Mouse (Mus musculus): ENCODE data around the gene Nav2.

The Nav2 gene

GRCm38 (mm10) chr7:49192061-49192695, 283.7 kb downstream of the Nav2 start:
- in situ Hi-C loops (cut with MseI, MboI) = no loop called here

- in situ Hi-C loops (cut with MseI, MboI) = no loop called here
Observed at GRCm38 (mm10) chr7:49195711-49196147, 287.2 kb downstream of the Nav2 start.

GRCm38 (mm10) chr7:49199366-49199765, 290.9 kb downstream of the Nav2 start:
- in situ Hi-C loops (cut with MseI, MboI) = no loop called here

GRCm38 (mm10) chr7:49200270-49200669, 291.8 kb downstream of the Nav2 start:
- in situ Hi-C loops (cut with MseI, MboI) = no loop called here

GRCm38 (mm10) chr7:49202971-49203370, 294.5 kb downstream of the Nav2 start:
- in situ Hi-C loops (cut with MseI, MboI) = no loop called here

DNA sequence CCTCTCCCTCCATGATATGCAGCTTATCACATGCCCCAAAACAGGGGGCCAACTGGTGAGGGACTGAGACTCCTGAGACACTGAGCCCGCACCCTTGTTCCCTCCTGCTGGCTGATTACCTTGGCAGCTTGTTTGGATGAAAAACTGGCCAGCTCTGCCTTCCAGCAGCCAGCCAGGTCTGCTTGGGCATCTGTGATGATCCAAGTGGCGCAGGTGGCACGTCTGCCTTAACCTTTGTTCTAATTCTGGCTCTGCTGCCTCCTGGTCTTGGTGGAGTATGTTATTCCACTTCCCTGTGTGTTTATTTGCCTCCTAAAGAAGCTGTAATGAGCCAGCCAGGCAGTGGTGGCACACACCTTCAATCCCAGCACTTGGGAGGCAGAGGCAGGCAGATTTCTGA, 296.3 kb downstream of the Nav2 start:
- in situ Hi-C loops (cut with MseI, MboI) = no loop called here

DNA sequence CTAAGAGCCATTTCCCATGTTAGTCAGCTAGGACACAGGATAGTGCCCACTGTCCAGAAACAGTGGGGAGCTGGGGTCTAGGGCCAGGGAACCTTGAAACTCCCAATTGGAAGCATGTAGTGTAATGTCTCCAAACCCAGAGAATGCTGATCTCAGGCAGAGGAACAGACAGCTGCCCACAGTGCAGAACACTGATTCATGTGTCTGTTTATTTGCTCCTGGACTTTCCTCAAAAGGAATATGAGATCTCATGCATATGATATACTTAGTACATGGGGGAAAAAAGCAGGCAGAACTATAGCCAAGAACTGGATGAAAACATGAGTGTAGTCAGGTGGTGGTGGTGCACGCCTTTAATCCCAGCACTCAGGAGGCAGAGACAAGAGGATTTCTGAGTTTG, 297.0 kb downstream of the Nav2 start:
- in situ Hi-C loops (cut with MseI, MboI) = no loop called here

GRCm38 (mm10) chr7:49206775-49207676, 298.5 kb downstream of the Nav2 start:
- in situ Hi-C loops (cut with MseI, MboI) = no loop called here

DNA sequence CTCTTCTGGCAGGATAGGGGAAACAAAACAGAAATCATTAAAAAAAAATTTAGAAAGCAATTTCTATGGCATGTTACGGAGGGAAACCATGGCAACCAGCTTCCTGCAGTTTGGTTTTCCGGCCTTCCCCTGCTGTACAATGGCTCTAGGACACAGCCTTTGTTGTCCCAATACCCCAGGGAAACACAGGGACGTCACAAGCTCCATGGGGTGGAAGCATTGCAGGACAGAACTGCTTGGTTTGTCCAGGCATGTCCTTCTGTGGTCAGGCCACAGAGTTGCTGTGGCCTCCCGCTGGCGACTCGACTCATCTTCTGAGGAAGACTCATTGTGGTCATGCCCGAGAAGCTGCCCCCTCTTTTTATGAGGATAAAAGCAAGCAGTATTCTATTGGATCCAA, 301.0 kb downstream of the Nav2 start:
- in situ Hi-C loops (cut with MseI, MboI) = no loop called here

GRCm38 (mm10) chr7:49210721-49211120, 302.2 kb downstream of the Nav2 start:
- in situ Hi-C loops (cut with MseI, MboI) = no loop called here

GRCm38 (mm10) chr7:49213011-49213410, 304.5 kb downstream of the Nav2 start:
- in situ Hi-C loops (cut with MseI, MboI) = no loop called here

DNA sequence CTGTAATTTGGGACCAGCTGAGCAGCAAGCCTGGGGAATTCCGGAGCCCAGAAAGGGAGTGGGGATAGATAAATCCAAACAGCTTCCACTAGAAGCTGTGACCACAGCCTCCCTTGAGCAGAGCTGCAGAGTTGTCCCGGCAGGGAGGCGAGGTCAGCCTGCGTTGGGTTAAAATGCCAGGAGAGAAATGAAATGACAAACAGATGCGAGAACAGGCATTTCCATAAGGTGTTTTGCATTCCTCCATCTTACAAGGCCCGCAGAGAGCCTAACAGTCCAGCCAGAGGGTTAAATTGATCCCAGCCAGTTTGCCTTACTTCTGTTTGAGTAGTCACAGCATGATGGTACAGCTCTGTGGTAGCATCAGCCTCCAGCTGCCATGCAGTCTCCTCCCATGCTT, 309.3 kb downstream of the Nav2 start:
- in situ Hi-C loops (cut with MseI, MboI) = no loop called here

- in situ Hi-C loops (cut with MseI, MboI) = no loop called here
Observed at GRCm38 (mm10) chr7:49225741-49226140, 317.2 kb downstream of the Nav2 start.

DNA sequence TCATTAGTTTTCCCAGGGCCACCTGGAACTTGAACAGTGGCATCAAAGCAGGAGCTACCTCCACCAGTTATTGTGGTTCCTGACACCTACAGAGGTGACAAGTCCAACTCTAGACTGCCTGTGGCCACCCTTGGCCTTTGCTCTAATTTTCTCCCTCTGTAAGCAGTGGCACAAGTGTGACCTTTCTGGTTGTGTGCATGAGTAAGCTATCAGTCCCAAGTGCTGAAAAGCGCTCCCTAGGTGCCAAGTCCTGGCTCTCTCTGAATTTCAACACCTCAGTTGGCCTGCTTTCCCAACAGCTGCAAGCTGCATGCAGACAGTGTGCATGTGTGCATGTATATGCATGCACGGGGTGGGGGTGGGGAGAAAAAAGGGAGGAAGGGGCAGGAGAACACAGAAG, 324.5 kb downstream of the Nav2 start:
- in situ Hi-C loops (cut with MseI, MboI) = no loop called here

- in situ Hi-C loops (cut with MseI, MboI) = no loop called here
Observed at GRCm38 (mm10) chr7:49234288-49234687, 325.8 kb downstream of the Nav2 start.

DNA sequence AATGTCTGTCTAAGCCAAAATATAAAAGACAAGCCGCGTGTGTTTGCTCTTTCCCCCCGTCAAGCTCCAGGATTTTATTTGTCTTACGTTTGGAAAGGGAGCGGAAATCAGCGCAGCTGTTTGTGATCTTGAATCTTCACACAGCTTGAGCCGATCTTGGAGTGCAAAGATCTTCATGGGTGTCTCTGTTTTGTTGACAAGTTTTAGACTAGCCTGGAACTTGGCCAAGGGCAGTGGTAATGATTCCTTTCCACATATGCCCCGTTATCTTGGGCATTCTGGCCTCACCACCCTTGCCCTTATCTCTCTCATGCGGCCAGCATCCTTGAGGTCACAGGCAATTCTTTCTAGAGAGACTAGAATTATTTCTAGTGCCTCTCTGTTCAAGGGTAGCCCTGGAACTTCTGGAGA, 326.8 kb downstream of the Nav2 start:
- in situ Hi-C loops (cut with MseI, MboI) = no loop called here

- in situ Hi-C loops (cut with MseI, MboI) = no loop called here
Observed at GRCm38 (mm10) chr7:49235821-49236220, 327.3 kb downstream of the Nav2 start.

DNA sequence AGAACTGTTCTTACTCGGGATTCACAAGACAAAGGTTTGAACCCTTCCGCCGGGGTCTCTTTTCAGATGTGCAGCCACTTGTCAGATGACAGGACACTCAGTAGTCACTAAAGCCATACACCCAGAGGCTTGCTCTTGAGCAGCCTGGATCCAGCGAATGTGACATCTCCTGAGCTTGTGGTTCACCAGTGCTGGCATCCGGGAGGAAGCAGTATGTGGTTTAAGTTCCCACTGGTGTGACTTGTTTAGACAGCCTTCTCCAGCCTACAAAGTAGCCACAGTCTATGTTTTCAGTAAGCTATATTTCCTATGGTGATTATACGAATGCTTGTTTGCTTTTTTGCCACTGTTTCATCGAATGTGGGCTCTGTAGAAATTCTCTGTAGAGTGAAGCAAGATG, 331.9 kb downstream of the Nav2 start:
- in situ Hi-C loops (cut with MseI, MboI) = no loop called here

DNA sequence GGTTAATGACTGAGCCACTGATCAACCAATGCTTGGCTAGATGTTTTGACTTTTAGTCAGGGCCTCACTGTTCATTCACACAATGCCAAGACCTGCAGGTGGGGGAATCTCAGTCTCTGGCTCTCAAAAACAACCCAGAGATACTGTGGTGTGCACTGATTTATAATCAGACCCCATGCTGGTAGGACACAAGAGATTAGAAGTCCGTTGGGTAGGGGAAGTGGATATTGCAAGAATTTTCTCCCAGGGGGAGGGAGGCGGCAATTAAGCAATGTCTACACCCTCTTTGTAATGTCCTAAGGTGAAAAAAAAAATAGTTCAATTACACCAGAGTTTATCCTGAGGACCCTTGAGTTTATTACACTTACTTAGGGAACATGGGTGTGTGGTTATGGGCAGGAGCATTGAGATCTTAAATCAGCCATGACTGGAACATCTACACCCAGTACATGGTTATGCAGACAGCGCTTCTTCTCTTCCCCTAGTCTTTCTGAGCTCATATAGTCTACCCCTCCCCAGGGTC, 332.8 kb downstream of the Nav2 start:
- in situ Hi-C loops (cut with MseI, MboI) = no loop called here

DNA sequence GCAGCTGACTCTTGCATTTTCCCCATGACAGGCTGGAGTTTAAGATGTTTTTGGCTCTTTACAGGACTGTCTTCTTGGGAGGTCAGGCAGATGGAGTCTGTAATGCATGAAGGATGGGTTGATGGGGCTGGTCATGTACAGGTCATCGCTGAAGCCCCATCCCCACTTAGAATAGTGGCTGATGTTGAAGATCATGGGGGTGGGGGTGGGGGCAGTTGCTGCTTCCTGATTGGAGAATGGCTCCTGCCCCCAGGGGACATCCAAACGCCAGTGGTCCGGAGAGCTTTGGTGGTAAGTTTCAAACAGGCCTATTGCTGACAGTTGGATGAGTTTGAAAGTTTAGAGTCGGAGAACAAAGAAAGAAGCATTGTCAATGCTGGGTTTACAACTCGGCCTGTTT, 333.7 kb downstream of the Nav2 start:
- in situ Hi-C loops (cut with MseI, MboI) = no loop called here

- in situ Hi-C loops (cut with MseI, MboI) = no loop called here
Observed at GRCm38 (mm10) chr7:49243079-49243478, 334.6 kb downstream of the Nav2 start.

GRCm38 (mm10) chr7:49245537-49246239, 337.2 kb downstream of the Nav2 start:
- in situ Hi-C loops (cut with MseI, MboI) = no loop called here

Data from mouse trophoblast stem cell (cell line).